Mouse (Mus musculus) kidney, adult 18-20 months (tissue): ENCODE measurements around the gene Narf.

Experiments used
- DNase-seq: peaks from one replicate; pipeline ENCODE4 v3.0.0; 2021

Narf gene

DNA sequence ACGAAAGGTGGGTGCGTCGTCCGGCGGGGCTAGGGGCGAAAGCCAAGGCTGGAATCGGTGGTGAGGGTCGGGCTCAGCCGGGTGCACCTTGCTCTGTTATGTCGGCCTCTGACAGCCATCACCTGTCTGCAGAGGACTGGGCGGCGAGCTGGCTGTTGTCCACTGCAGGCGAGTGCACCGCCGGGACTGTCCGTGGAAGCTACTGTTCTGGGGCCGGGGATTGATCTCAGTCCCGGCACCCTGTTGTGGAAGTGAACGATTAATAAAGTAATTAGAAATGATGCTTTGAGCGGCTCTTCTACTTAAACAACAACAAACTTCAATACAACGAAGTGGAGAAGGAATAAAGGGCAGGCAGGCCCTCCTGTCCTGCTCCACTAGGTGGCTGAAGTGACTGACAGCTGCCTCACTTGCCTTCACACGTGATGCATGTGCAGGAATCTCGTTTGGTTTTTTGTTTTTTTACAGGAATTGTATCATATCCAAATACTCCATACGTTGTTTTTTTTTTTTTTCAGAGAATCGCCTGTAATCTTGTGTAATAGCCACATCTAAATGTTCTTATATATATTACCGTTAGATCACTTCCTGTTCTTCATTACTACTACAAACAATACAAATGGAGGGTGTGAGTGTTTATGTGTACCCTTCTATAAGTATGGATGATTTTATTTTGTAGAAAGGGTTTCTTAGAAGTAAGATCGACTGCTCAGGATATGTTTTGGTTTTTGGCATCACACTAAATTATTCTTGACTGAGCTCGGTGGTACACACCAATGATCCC lies 484 bp downstream of the Narf start:
- DNase-seq, result no peak

DNA sequence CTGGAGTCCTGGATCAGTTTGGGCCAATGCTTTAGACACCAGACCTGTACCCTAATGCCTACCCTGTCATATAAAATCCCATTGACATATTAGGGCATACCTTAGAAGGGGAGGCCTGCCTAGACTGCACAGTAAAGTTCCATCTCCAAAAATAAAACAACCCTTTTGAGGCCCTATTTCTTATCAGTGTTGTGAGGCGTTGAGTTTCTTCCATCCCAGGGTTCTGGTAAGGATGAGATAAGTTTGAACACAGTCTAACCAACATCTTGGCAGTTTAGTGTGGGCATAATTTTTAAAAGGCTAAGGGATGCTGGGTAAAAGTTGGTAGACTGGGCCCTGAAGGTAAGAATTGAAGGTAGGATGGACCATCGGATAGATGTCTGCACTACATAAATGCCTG lies 2.6 kb downstream of the Narf start:
- DNase-seq, result no peak

DNA sequence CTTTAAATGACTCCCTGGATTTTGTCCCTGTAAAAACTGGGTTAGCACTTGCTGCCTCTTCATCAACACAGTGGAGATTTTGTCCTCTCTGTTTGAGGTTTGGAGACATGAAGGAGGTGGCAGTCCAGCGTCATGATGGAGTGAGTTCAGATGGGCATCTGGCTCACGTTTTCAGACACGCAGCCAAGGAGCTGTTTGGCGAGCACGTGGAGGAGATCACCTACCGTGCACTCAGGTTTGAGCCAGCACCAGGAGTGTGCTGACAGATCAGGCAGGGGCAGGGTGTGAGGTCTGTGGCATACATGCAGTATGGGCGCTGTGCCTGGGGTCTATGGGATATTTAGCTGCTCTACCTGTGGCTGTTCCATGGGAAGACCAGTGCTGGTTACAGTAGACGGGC lies 13.1 kb downstream of the Narf start:
- DNase-seq, result no peak

DNA sequence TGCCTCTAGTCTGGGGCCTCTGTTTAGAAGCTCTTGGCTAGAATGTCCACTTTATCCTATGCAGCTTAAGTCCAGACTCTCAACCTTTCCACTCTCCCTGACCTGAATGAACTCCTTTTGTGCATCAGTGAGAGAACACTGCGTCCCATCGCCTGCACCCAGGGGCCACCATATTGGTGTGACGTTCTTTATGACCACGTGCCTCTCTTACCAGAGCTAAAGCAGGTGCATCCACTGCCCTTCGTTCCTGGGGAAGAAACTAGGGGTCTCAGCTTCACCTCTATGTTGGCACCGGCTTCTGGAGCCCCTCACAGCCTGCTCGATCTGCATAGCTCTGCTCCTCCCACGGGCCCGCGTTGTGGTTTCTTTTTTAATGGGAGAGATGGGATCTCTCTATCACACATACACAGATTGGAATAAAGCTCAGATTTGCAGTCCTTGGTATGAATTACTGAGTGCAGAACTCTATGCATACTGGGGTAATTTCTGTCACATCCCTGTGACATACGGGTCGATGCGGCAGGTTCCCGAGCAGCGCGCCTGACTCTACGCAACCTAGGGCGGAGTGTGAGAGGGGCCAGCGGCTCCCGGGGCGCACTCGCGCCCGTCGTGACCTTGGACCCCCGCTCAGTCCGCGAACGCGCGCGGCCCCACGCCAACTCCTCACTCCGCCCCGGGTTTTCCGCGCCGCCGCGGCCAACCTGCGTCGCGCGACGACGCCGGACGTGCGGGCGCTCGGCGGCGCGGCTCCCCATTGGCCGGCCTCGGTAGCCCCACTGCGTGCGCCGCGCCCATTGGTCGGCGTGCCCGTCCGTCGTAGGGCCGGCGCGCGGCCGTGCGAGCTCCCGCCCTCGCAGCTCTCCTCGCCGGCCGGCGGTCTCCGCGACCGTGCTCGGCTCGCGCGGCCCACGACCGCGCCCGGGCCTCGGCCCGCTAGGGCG lies 22.4 kb downstream of the Narf start, which contains the start of gene Foxk2:
Gene Foxk2, plus strand, starts transcription at position 831 of the 941 bp plus-strand sequence.
- DNase-seq, result peak; percentile 90

DNA sequence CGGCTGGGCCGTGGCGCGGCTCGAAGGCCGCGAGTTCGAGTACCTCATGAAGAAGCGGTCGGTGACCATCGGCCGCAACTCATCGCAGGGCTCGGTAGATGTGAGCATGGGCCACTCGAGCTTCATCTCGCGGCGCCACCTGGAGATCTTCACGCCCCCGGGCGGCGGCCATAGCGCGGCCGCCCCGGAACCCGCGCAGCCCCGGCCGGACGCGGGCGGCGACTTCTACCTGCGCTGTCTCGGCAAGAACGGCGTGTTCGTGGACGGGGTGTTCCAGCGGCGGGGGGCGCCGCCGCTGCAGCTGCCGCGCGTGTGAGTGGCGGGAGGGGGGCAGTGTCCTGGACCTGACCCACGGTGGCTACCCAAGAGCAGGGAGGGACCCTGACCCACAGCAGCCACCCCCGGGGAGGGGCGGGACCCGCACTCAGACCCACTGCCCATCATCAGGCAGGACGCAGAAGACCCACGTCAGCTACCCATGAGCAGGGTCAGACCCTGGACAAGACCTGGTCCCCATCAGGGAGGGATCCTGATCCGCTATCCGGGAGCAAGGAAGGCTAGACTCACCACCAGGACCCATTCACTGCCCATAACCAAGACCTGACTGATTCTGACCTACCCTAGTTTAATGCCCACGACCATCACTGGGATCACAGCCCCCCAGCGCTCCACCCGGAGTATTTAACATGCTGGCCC lies 23.3 kb downstream of the Narf start:
- DNase-seq, result peak; percentile 30

DNA sequence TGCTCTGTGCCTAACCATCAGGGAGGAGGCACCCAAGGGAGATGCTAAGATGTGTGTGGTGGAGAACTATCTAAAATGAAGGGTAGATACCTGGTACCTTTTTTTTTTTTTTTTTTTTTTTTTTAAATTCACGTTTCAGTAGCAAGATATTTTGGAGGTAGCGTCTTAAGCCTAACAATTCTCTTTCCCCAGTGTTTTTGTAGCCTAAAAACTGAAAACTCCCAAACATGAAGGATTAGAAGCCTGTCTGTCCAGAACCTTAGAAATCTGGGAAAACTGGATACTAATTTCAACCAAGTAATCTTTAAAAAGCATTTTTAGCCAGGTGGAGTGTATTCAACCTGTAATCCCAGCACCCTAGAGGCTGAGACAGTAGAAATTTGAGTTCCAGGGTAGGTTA lies 24.0 kb downstream of the Narf start:
- DNase-seq, result no peak

DNA sequence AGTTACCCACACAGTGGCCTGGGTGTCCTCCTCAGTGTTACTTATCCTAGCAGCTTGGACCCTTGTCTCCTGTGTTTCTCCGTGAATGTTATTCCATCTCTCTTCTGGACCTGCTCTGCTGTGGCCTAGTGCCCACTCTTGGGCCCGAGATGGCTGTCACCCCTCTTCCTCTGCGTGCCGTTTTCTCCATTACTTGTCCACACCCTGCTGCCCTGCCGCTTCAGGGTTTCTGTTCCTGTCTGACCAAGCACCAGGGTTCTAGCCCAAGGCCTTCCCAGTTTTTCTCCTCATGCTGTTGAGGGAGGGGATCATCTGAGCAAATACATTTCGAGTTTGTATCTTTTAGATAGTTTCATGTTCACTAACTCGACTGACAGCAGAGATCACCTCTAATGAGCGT lies 40.5 kb downstream of the Narf start:
- DNase-seq, result no peak

DNA sequence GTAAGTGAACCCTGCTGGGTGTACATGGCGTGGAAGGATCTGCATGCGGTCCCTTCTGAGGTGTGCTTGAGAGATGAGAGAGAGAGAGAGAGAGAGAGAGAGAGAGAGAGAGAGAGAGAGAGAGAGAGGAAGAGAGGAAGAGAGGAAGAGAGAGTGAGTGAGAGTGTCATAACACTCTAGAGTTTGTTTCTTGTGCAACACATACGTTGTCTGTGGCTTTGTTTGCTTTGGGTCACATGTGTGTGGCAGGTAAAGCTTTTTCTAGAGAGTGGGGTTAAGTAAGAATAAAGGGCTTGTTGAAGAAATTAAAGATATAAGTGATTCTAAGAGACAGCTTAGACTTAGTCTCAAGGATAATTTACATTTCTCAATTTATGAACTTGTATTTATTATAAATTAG lies 41.0 kb downstream of the Narf start:
- DNase-seq, result no peak

DNA sequence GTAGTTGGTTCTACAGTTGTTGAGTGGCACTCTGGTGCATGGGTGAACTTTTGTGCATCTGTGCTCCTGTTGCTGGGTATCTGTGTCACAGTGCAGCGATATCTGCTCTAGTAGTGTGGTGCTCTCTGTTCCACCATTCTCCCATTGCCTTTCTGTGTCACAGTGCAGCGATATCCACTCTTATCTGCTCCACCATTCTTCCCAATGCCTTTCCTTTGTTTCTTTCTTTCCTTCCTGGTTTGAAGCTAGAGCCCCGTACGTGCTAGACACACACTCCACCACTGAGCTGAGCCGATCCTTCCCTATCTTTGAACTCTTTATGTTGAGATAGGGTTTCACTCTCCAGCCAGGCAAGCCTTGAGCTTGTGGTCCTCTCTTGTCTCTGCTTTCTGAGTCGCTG lies 45.9 kb downstream of the Narf start:
- DNase-seq, result no peak

DNA sequence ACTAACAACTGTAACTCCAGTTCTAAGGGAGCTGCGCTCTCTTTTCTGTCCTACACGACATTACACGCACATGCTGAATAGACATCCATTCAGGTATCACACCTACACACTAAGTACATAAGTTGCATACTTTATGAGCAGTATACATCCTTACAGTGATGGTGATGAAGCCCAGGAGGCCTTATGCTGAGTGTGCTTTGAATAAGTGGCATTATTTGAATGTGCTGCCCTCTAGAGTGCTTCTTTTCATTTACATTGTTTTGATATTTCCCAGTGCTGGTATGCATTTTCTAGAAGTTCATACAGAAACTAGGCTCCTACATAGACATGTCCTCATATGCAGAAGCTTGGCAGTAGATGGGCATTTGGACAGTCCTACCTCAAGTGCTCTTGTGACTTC lies 52.8 kb downstream of the Narf start:
- no peak for DNase-seq

DNA sequence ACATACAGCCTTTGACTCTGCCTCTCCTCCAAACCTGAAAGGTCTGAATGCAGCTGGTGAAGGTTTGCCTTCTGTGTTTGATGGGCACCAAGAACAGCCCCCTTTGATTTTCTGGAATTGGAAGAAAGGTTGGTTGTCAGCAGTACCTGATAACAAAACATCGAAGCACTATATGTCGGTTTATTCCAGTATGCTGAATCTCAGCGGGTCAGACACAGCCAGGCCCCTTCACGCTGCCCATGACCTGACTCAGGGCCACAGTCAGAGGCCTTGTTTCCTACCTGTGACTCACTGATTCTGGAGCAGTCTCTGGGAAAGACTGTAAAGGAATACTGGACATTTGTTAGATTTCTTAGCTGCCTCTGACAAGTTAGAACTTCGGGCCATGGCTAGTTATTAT lies 57.7 kb downstream of the Narf start:
- DNase-seq, result no peak

DNA sequence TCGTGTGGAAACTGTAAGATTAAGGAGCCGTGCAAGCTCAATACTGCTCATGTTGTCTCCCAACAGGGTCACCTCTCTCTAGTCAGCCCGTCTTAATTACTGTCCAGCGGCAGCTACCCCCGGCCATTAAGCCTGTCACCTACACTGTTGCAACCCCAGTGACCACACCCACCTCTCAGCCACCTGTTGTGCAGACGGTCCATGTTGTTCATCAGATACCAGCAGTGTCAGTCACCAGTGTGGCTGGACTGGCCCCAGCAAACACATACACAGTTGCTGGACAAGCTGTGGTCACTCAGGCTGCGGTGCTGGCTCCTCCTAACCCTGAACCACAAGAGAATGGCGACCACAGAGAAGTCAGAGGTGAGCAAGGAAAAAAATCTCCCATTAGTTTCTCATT lies 61.4 kb downstream of the Narf start:
- no peak for DNase-seq

DNA sequence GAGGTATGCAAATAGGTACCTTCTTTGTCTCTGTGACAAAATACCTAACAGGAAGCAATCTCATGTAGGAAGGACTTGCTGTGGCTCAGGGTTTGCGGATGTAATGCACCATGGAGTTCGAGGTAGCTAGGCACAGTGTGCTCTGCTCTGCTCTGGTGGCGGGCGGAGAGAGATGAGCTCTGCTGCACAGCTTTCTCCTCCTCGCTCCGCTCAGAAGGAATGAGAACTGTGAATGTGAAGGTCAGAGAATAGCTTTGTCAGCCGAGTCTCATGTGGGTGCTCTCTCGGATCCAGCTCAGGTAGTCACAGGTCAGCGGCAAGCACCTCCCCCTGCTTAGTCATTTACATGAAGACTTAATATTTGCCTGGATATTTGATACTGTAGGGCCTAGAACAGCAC lies 63.2 kb downstream of the Narf start:
- peak; percentile 49 for DNase-seq

DNA sequence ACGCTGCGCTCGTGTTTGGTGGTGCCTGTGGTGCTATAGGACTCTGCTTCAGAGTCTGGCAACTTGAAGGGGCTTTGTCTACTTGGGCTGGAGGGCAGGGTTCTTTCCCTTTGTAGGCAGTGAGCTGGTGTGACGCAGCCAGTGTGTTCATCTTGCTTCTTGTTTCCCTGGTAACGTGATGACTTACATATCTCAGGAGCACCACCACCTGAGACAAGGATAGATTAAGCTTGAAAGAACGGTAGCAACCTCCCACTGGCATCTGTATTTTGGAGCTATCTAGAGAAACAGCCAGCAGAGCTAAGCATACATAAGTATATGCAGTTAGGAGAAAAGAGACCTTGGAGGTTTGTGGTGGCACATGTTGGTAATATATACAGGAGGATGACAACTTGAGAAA lies 68.3 kb downstream of the Narf start:
- no peak for DNase-seq
